Mouse (Mus musculus) limb, embryonic 11.5 days (tissue): ENCODE results near the gene Ugt1a6b. TPM values are rescaled to one million over a fixed set of nuclear protein-coding genes. Genes with fewer than 3 reads are reported as not detected.

Source experiments
- ATAC-seq: fragments of 200-750 bp; cut with Nextera tagmentation; 2 replicates; pipeline ENCODE4 v1.8.0; 2017; ENCODE audit warnings: low read depth; ENCODE audit not compliant: insufficient number of reproducible peaks, low FRiP score, low TSS enrichment
- DNase-seq: peaks from one replicate; pipeline ENCODE4 v3.0.0-alpha.2; 2015; ENCODE audit warnings: low spot score
- H3K27ac ChIP-seq: fragments of 300-500 bp; sonication (generic); replicated peaks from 2 replicates; pipeline ENCODE4 v1.5.1; 2014; ENCODE audit warnings: low read depth, mild to moderate bottlenecking, low read length
- H3K27me3 ChIP-seq: fragments of 300-500 bp; sonication (generic); 2 replicates; pipeline ENCODE4 v1.6.1; 2014; ENCODE audit warnings: mild to moderate bottlenecking, low read length, mixed read lengths; ENCODE audit not compliant: control insufficient read depth, insufficient read depth
- H3K36me3 ChIP-seq: fragments of 300-500 bp; sonication (generic); 2 replicates; pipeline ENCODE4 v1.6.1; 2014; ENCODE audit warnings: mild to moderate bottlenecking, low read length, moderate library complexity, mixed read lengths; ENCODE audit not compliant: control insufficient read depth, insufficient read depth
- H3K4me1 ChIP-seq: fragments of 300-500 bp; sonication (generic); 2 replicates; pipeline ENCODE4 v1.6.1; 2014; ENCODE audit warnings: low read length, mixed read lengths; ENCODE audit not compliant: control insufficient read depth, insufficient read depth
- H3K4me2 ChIP-seq: fragments of 300-500 bp; sonication (generic); 2 replicates; pipeline ENCODE4 v1.6.1; 2014; ENCODE audit warnings: low read depth, mild to moderate bottlenecking, moderate library complexity; ENCODE audit not compliant: severe bottlenecking
- H3K4me3 ChIP-seq: fragments of 300-500 bp; sonication (generic); 2 replicates; pipeline ENCODE4 v1.5.1; 2014; ENCODE audit warnings: low read depth, low read length
- H3K9ac ChIP-seq: fragments of 300-500 bp; sonication (generic); 2 replicates; pipeline ENCODE4 v1.6.1; 2014; ENCODE audit warnings: mild to moderate bottlenecking, low read length
- H3K9me3 ChIP-seq: fragments of 300-500 bp; sonication (generic); 2 replicates; pipeline ENCODE4 v1.6.1; 2016; ENCODE audit warnings: low read length; ENCODE audit not compliant: control insufficient read depth
- WGBS: fragments of 180-500 bp; shearing (Covaris S2); extraction: QIAGEN DNeasy Blood & Tissue Kit; methylation state at CpG from one replicate; pipeline ENCODE4 v1.1.7; 2014; 5-methylcytosine and 5-hydroxymethylcytosine counted together
- polyA plus RNA-seq: library from polyadenylated mRNA; unstranded; fragments of >200 nt; fragmentation: Nextera tagmentation; extraction: Ambion mirVana; gene quantifications from 2 replicates; pipeline ENCODE4 v1.2.1, GENCODE M21; 2014

Gene Ugt1a6b
- polyA plus RNA-seq, 1 experiment from 2014 or later: not detected

DNA sequence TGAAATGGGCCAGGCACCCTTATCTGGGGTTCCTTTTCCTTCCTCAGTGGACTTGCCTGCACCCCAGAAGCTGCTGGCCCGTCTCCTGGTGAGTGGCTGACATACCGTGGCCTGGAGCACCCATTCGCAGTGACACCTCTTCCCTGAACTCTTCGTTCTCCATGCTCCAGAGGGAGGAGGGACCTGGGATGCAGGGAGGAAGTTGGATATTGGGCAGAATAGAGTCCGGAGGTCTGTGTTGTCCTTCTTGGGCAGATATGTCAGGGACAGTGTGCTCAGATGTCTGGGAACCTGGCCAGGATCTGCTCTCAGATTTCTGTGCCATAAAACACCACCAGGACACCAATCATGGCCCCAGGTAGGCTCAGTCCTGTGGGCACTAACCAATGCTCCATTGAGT, 137.0 kb downstream of the Ugt1a6b start:
- no peak for DNase-seq
- ATAC-seq: no peak
- Histone ChIP-seq H3K4me1 (no peaks in the 10 kb centered on the region), H3K27ac (no peak overlapping the region), H3K4me3 (no peak overlapping the region), H3K9me3 (peaks cover 92% of the 10 kb centered on the region), H3K9ac (no peak overlapping the region), H3K4me2 (no peak overlapping the region), H3K36me3 (no peaks in the 10 kb centered on the region), H3K27me3 (no peaks in the 10 kb centered on the region)
- 74% methylated on average over 5 of the region's 5 CpGs for WGBS

DNA sequence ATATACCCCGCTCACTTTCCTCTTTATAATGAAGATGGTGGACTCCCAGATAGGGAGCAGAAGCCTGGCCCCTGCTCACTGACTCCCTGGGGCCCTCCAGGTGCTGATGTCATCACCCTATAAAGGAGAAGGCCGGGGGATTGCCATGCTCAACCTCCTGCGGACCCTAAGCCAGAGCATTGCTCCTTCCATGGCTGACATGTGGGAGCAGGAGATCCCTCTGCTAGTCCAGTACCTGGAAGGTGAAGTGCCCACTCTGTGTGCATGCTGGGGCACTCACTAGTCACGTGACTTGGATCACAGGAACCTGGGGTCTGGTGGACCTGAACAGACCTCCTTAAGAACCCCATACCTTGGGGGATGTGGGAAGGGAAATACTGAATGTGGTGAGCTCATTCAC, 137.5 kb downstream of the Ugt1a6b start:
- no peaks in the 10 kb centered on the region for H3K36me3 ChIP-seq
- no peak overlapping the region for H3K4me3 ChIP-seq
- H3K4me2 ChIP-seq: no peak overlapping the region
- no peak overlapping the region for H3K27ac ChIP-seq
- ATAC-seq (no peak), DNase-seq (no peak)
- H3K4me1 ChIP-seq: no peaks in the 10 kb centered on the region
- 75% methylated on average over 4 of the region's 4 CpGs for WGBS
- H3K27me3 ChIP-seq: no peaks in the 10 kb centered on the region
- H3K9me3 ChIP-seq: peaks cover 92% of the 10 kb centered on the region
- H3K9ac ChIP-seq: no peak overlapping the region

DNA sequence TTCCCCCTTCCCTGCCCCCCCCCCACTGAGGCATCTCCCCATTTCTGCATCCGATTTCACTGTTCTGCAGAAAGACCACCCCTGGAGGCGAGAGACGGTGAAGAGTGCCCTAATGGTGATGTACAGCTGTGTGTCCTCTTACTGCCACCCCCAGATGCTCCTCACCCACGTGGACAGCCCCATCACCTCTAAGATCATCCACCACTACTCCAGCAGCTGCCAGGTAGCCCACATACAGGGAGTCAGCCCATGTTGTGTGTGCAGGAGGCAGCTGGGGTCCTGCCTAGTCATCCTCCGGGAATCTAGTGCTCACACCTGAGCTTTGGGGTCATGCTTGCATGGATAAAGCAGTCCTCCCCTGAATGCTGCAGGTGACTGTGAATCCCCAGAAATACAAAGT, 140.8 kb downstream of the Ugt1a6b start:
- Histone ChIP-seq H3K9ac (no peak overlapping the region), H3K9me3 (peaks cover 95% of the 10 kb centered on the region), H3K4me3 (no peak overlapping the region), H3K27me3 (no peaks in the 10 kb centered on the region), H3K36me3 (no peaks in the 10 kb centered on the region), H3K27ac (no peak overlapping the region), H3K4me1 (no peaks in the 10 kb centered on the region), H3K4me2 (no peak overlapping the region)
- WGBS: 67% methylated on average over 5 of the region's 5 CpGs
- ATAC-seq (no peak), DNase-seq (no peak)

DNA sequence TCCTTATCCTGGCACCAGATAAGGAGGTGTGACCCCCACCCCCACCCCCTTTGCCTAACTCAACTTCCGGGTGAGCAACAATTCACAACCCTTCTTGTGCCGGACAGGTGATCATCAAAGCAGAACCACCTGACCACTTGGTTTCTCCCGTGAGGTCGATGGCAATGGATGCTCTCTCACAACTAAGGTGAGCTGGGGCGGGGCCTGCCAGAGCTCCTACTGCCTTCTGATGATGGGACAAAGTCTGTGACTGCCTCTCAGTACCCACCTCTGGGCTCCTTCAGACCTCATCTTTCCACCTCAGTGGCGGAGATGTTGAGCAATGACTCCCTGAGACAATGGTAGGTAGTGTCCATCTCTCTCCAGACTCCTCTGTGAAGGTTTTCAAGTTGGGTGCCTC, 142.8 kb downstream of the Ugt1a6b start:
- H3K9ac ChIP-seq: no peak overlapping the region
- H3K4me2 ChIP-seq: no peak overlapping the region
- peaks cover 95% of the 10 kb centered on the region for H3K9me3 ChIP-seq
- DNase-seq (no peak), ATAC-seq (no peak)
- H3K27ac ChIP-seq: no peak overlapping the region
- WGBS: 78% methylated on average over 6 of the region's 6 CpGs
- no peaks in the 10 kb centered on the region for H3K4me1 ChIP-seq
- no peaks in the 10 kb centered on the region for H3K27me3 ChIP-seq
- H3K4me3 ChIP-seq: no peak overlapping the region
- H3K36me3 ChIP-seq: no peaks in the 10 kb centered on the region

DNA sequence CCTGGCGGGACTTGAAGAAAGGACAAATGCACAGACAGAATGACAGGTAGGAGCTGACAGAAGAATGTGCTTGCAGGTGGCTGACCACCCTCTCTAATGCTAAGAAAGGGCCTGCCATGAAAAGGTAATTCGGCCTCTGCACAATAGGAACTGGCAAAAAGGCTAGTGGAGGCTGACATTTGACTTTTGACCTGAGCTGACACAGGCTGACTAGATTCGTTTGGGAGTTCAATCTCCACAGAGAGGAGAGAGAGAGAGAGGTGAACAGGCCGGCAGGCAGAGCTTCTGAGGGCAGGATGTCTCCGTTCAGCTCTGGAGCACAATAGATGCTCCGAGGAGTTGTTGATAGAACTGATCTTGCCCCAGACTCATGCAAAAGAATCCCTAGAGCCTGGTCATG, 143.3 kb downstream of the Ugt1a6b start:
- DNase-seq: no peak
- H3K4me2 ChIP-seq: no peak overlapping the region
- 52% methylated on average over 6 of the region's 6 CpGs for WGBS
- H3K27me3 ChIP-seq: no peaks in the 10 kb centered on the region
- H3K9me3 ChIP-seq: peaks cover 95% of the 10 kb centered on the region
- H3K4me3 ChIP-seq: no peak overlapping the region
- H3K9ac ChIP-seq: no peak overlapping the region
- no peaks in the 10 kb centered on the region for H3K4me1 ChIP-seq
- ATAC-seq: no peak
- H3K27ac ChIP-seq: no peak overlapping the region
- no peaks in the 10 kb centered on the region for H3K36me3 ChIP-seq

DNA sequence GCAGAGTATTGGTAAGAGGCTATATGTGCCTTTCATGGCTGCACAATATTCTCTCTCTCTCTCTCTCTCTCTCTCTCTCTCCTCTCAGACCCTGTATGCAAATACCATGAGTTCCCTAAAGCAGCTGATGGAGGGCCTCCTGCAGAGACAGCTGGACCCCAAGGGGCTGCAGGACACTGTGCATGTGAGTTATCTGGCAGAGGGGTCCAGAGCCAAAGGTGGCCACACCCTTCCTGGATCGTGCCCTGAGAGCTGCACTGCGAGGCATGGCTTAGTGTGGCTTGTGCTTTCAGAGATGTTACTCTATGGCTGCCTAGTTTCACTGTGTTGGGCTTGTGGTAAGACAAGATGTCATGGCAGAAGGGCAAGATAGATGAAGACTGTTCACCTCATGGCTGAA, 144.6 kb downstream of the Ugt1a6b start:
- no peak overlapping the region for H3K4me3 ChIP-seq
- H3K9me3 ChIP-seq: peaks cover 95% of the 10 kb centered on the region
- no peak for ATAC-seq
- H3K4me1 ChIP-seq: no peaks in the 10 kb centered on the region
- H3K9ac ChIP-seq: no peak overlapping the region
- H3K36me3 ChIP-seq: no peaks in the 10 kb centered on the region
- WGBS: 60% methylated on average over 2 of the region's 2 CpGs
- DNase-seq: no peak
- H3K27ac ChIP-seq: no peak overlapping the region
- H3K27me3 ChIP-seq: no peaks in the 10 kb centered on the region
- H3K4me2 ChIP-seq: no peak overlapping the region

DNA sequence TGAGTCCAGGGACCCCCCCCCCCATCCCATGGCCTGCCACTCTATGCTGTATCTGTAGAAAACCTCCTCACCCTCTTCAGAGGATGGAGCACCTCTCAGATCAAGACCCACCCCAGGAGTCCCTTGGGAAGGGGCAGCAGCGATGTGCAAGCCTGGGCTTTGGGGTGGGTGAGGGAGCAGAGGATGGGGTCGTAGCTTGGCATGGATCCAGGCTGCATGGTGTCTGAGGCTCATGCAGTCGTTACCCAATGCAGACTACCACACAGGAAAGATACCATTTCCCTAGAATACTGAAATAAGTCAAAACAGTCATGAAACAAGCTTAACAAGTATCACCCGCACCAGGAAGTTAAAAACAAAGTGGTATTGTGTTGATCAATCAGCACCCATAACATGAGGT, 145.6 kb downstream of the Ugt1a6b start:
- no peak for DNase-seq
- ATAC-seq: no peak
- H3K36me3 ChIP-seq: no peaks in the 10 kb centered on the region
- H3K9me3 ChIP-seq: peaks cover 92% of the 10 kb centered on the region
- no peak overlapping the region for H3K27ac ChIP-seq
- 78% methylated on average over 4 of the region's 4 CpGs for WGBS
- H3K4me2 ChIP-seq: no peak overlapping the region
- no peaks in the 10 kb centered on the region for H3K4me1 ChIP-seq
- no peaks in the 10 kb centered on the region for H3K27me3 ChIP-seq
- H3K9ac ChIP-seq: no peak overlapping the region
- no peak overlapping the region for H3K4me3 ChIP-seq

DNA sequence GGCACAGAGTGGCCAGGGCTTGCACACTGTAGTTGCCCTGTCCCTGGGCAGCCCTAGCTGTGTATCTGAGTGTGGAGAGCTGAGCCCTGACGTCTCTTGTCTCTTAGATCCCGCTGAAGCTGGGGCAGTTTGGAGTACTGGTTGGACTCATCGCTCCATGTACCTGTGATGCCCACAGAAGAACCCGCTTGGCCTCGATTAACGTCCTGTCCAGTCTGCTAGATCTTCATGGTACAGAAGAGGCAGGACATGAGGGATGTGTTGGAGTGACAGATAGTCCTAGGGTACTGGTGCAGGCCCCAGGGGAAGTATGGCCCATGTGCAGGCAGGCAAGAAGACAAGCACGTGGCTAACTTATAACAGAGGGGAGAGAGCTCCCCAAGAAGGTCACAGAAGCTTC, 146.5 kb downstream of the Ugt1a6b start:
- H3K9ac ChIP-seq: no peak overlapping the region

DNA sequence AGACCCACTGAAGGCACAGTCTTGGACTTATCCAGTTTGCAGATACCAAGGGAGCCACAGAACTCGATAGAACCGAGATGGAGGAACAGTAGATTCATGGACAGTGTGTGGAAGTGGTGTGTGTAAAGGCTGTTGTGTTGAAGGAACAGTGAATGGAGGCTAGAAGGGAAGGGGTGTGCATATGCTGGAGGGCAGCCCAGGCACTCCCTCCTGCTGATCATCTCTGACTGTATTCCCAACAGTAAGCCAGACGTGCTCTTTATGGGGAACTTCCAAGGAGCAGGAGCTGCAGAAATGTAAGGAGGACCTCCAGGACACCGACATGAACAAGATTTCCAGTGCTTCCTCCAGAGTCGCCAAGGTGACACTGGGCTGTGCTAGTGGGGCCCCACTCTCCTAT, 147.0 kb downstream of the Ugt1a6b start:
- Histone ChIP-seq H3K36me3 (no peaks in the 10 kb centered on the region), H3K9ac (no peak overlapping the region), H3K27me3 (no peaks in the 10 kb centered on the region), H3K4me2 (no peak overlapping the region), H3K4me3 (no peak overlapping the region), H3K27ac (no peak overlapping the region), H3K9me3 (peaks cover 92% of the 10 kb centered on the region), H3K4me1 (no peaks in the 10 kb centered on the region)
- no peak for ATAC-seq
- 81% methylated on average over 5 of the region's 5 CpGs for WGBS
- DNase-seq: no peak

More for the DNA sequence above, 146.5 kb downstream of the Ugt1a6b start:
- peaks cover 92% of the 10 kb centered on the region for H3K9me3 ChIP-seq
- ATAC-seq: no peak
- 79% methylated on average over 7 of the region's 7 CpGs for WGBS
- no peak for DNase-seq
- no peak overlapping the region for H3K4me2 ChIP-seq
- no peaks in the 10 kb centered on the region for H3K27me3 ChIP-seq
- H3K4me3 ChIP-seq: no peak overlapping the region
- H3K27ac ChIP-seq: no peak overlapping the region
- no peaks in the 10 kb centered on the region for H3K4me1 ChIP-seq
- no peaks in the 10 kb centered on the region for H3K36me3 ChIP-seq
